Mouse (Mus musculus) ES-Bruce4 (cell line): Measurements from ENCODE around the gene Cdc14b.

Experiments used
- CTCF ChIP-seq: IDR thresholded peaks from one replicate; pipeline ENCODE4 v1.8.1; 2011; ENCODE audit warnings: low read depth, low read length
- EP300 ChIP-seq: IDR thresholded peaks from 2 replicates; pipeline ENCODE4 v1.6.1; 2011; ENCODE audit warnings: low read depth, low read length; ENCODE audit not compliant: insufficient read depth
- POLR2A ChIP-seq: IDR thresholded peaks from one replicate; pipeline ENCODE4 v1.8.1; 2011; ENCODE audit warnings: low read length; ENCODE audit not compliant: insufficient read depth

GRCm38 (mm10) chr13:64237681-64238157 lies 37.4 kb downstream of the Cdc14b start:
- TF ChIP-seq CTCF (no peak), POLR2A (no peak), EP300 (no peak)
